Mouse (Mus musculus) limb, embryonic 12.5 days (tissue): ENCODE data around the gene Ankrd35. TPM values are rescaled to one million over a fixed set of nuclear protein-coding genes. Genes with fewer than 3 reads are reported as not detected.
A peak's percentile ranks its signal among the peaks of the same experiment; 100 is the strongest.

ENCODE experiments used
- ATAC-seq: fragments of 200-750 bp; cut with Nextera tagmentation; 2 replicates; pipeline ENCODE4 v1.8.0; 2017; ENCODE audit warnings: low read depth, moderate TSS enrichment; ENCODE audit not compliant: insufficient number of reproducible peaks, insufficient read depth, low FRiP score, low TSS enrichment
- H3K27ac ChIP-seq: fragments of 300-500 bp; sonication (generic); 2 replicates; pipeline ENCODE4 v1.5.1; 2016; ENCODE audit warnings: mild to moderate bottlenecking, moderate library complexity
- H3K27me3 ChIP-seq: fragments of 300-500 bp; sonication (generic); 2 replicates; pipeline ENCODE4 v1.6.1; 2016; ENCODE audit warnings: mild to moderate bottlenecking, moderate library complexity
- H3K36me3 ChIP-seq: fragments of 300-500 bp; sonication (generic); 2 replicates; pipeline ENCODE4 v1.6.1; 2016; ENCODE audit warnings: mild to moderate bottlenecking, moderate library complexity
- H3K4me1 ChIP-seq: fragments of 300-500 bp; sonication (generic); replicated peaks from 2 replicates; pipeline ENCODE4 v1.6.1; 2016
- H3K4me2 ChIP-seq: fragments of 300-500 bp; sonication (generic); 2 replicates; pipeline ENCODE4 v1.6.1; 2016; ENCODE audit warnings: mild to moderate bottlenecking, moderate library complexity
- H3K4me3 ChIP-seq: fragments of 300-500 bp; sonication (generic); replicated peaks from 2 replicates; pipeline ENCODE4 v1.5.1; 2016; ENCODE audit warnings: mild to moderate bottlenecking
- H3K9ac ChIP-seq: fragments of 300-500 bp; sonication (generic); replicated peaks from 2 replicates; pipeline ENCODE4 v1.6.1; 2016; ENCODE audit warnings: mild to moderate bottlenecking, moderate library complexity
- H3K9me3 ChIP-seq: fragments of 300-500 bp; sonication (generic); 2 replicates; pipeline ENCODE4 v1.6.1; 2016; ENCODE audit warnings: mild to moderate bottlenecking, moderate library complexity
- WGBS: fragments of 180-500 bp; shearing (Covaris S2); methylation state at CpG from one replicate; pipeline ENCODE4 v1.1.7; 2016; 5-methylcytosine and 5-hydroxymethylcytosine counted together
- polyA plus RNA-seq: library from polyadenylated mRNA; unstranded; fragments of >200 nt; fragmentation: Nextera tagmentation; extraction: Ambion mirVana; gene quantifications from 2 replicates; pipeline ENCODE4 v1.2.1, GENCODE M21; 2016

Gene Ankrd35
- polyA plus RNA-seq, 1 experiment from 2014 or later, result 0.85 TPM

DNA sequence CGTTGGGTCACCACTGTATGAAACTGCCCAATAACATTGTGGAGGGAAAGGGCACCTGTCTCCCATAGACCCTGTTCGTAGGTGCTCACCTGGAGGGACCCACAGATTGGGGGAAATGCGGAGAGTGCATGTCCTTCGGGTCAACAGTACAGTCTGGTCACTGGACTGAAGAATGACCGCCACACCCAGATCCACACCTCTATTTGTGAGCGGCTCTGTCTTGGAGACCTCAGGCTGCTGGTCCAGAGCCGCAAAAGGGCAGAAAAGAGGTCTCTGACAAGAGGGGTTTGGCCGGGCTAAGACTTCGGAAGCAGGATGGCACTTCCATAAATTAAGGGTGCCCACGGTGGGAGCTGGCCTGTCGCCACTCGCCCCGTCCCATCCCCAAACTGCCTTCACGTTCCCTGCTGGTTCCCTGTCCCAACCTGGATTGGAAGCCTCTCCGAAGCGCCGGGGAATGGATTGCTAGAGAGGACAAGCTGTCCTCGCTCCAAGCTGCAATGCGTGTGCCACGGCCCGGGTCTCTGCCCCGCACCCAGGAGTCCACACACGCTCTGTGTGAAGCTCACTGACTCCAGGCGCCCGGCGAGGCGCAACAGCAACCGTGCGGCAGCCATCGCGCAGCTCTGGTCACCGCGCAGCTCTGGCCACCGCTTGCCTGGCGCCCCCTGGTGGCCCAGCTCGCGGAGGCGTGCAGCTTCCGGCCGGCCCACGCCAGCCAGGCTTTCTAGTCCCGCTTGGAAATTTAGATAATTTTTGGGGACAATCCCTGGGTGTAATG lies 38.2 kb downstream of the Ankrd35 start, which contains the start of gene Nudt17:
Gene Nudt17 (minus strand): TSS at position 660 of the 781 bp plus-strand sequence.
- Histone ChIP-seq H3K9me3 (no peaks in the 10 kb centered on the region), H3K27me3 (peaks cover 13% of the 10 kb centered on the region), H3K4me1 (peaks cover 5% of the 10 kb centered on the region; the same call in 1 of the 2 replicates), H3K4me2 (peak within 1 kb of the TSS; percentile 89), H3K36me3 (peaks cover 65% of the 10 kb centered on the region), H3K27ac (no peak within 1 kb of the TSS), H3K4me3 (peak within 1 kb of the TSS; percentile 50), H3K9ac (peak within 1 kb of the TSS; percentile 72)
- WGBS, result 6% methylated on average over 42 of the region's 42 CpGs
- ATAC-seq, result peak; percentile 83

GRCm38 (mm10) chr3:96708684-96709064 lies 38.7 kb downstream of the Ankrd35 start:
- H3K4me2 ChIP-seq, result peak overlapping the region; percentile 89; the same call in 1 of the 2 replicates
- peaks cover 5% of the 10 kb centered on the region; the same call in 1 of the 2 replicates for H3K4me1 ChIP-seq
- ATAC-seq, result no peak
- H3K4me3 ChIP-seq, result no peak overlapping the region
- WGBS, result 50% methylated on average over 2 of the region's 2 CpGs
- H3K27me3 ChIP-seq, result peaks cover 13% of the 10 kb centered on the region
- no peak overlapping the region for H3K9ac ChIP-seq
- no peak overlapping the region for H3K27ac ChIP-seq
- H3K36me3 ChIP-seq, result peaks cover 65% of the 10 kb centered on the region
- no peaks in the 10 kb centered on the region for H3K9me3 ChIP-seq

DNA sequence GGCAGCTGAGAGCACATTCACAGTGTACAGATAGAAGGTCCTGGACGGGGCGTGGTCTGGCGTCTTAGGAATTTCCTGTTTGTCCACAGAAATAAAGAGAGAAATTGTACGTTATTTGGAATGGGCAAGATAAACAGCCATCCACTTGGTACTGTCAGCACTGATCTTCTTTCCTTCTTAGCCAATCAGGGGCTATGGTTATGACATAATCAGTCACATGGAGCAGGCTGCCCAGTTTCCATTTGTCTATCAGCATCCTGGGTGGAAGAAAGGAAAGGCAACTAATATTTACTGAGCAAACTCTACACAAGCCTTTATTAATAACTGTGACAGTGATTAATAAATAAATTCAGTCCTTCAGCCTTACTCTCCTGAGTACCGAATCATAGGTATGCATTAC lies 44.4 kb downstream of the Ankrd35 start:
- H3K4me3 ChIP-seq, result no peak overlapping the region
- H3K4me2 ChIP-seq, result no peak overlapping the region
- no peak for ATAC-seq
- WGBS, result 87% methylated on average over 5 of the region's 5 CpGs
- H3K4me1 ChIP-seq, result no peaks in the 10 kb centered on the region
- H3K36me3 ChIP-seq, result peaks cover 83% of the 10 kb centered on the region
- H3K9me3 ChIP-seq, result no peaks in the 10 kb centered on the region
- H3K9ac ChIP-seq, result no peak overlapping the region
- no peaks in the 10 kb centered on the region for H3K27me3 ChIP-seq
- no peak overlapping the region for H3K27ac ChIP-seq

GRCm38 (mm10) chr3:96715854-96716253 lies 45.9 kb downstream of the Ankrd35 start:
- WGBS, result 63% methylated on average over 2 of the region's 2 CpGs
- Histone ChIP-seq H3K27me3 (no peaks in the 10 kb centered on the region), H3K4me2 (no peak overlapping the region), H3K36me3 (peaks cover 83% of the 10 kb centered on the region), H3K4me1 (no peaks in the 10 kb centered on the region), H3K4me3 (no peak overlapping the region), H3K9ac (no peak overlapping the region), H3K27ac (no peak overlapping the region), H3K9me3 (no peaks in the 10 kb centered on the region)
- no peak for ATAC-seq

DNA sequence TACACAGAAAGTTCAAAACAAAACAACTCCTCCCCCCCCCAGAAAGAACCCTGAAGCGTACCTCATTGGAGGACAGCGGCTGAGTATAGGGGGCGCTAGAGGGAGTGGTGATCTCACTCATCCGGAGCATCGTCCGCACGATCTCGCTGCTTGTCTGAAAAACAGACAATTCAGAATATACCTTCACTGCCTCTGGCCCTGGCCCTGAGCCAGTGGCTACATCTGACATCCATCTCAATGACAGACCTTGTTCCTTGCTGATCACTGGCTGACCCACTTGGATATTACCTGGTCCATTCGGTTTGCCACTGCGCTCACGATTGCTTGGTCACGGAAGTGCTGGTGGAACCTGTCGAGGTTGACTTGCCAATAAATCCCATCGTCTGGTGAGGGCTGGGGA lies 49.2 kb downstream of the Ankrd35 start:
- no peak overlapping the region for H3K27ac ChIP-seq
- 42% methylated on average over 14 of the region's 14 CpGs for WGBS
- peaks cover 83% of the 10 kb centered on the region for H3K36me3 ChIP-seq
- no peak overlapping the region for H3K9ac ChIP-seq
- ATAC-seq, result no peak
- H3K4me1 ChIP-seq, result no peaks in the 10 kb centered on the region
- H3K4me2 ChIP-seq, result no peak overlapping the region
- H3K4me3 ChIP-seq, result no peak overlapping the region
- H3K27me3 ChIP-seq, result no peaks in the 10 kb centered on the region
- no peaks in the 10 kb centered on the region for H3K9me3 ChIP-seq

DNA sequence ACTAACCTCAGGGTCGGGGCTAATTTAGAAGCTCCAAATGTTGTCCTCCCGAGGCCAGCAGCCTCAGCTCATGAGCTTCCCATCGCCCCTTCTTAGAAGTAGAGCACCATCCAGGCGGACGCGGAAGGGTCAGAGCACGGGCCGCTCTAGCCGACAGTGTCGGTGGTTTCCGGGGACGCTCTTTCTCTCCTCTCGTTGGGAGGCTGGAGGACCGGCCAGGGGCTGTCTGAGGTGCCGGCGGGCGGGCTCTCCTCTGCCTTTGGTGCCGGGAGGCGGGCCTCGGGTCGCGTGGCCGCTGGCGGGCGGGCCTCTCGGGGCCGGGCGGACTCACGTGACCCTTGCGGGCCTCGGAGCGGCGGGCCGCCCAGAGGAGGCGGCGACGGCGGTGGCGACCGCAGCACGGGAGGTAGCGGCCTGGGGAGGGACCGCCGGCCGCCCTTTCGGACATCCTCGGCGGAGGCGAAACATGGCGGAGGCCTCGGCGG lies 57.5 kb downstream of the Ankrd35 start, which contains the start of the genes Polr3c and Rnf115:
Gene Polr3c (minus strand): TSS at position 286 of the 485 bp plus-strand sequence.
Gene Rnf115 (plus strand): TSS at position 322 of the 485 bp plus-strand sequence.
- Histone ChIP-seq H3K4me3 (peak within 1 kb of the TSS; percentile 91), H3K9ac (peak within 1 kb of the TSS; percentile 88), H3K9me3 (no peaks in the 10 kb centered on the region), H3K4me2 (peak within 1 kb of the TSS; percentile 76), H3K4me1 (peaks cover 10% of the 10 kb centered on the region), H3K27ac (peak within 1 kb of the TSS; percentile 82), H3K36me3 (peaks cover 19% of the 10 kb centered on the region), H3K27me3 (no peaks in the 10 kb centered on the region)
- WGBS, result under 1% methylated on average over 52 of the region's 52 CpGs
- peak; percentile 96 for ATAC-seq

DNA sequence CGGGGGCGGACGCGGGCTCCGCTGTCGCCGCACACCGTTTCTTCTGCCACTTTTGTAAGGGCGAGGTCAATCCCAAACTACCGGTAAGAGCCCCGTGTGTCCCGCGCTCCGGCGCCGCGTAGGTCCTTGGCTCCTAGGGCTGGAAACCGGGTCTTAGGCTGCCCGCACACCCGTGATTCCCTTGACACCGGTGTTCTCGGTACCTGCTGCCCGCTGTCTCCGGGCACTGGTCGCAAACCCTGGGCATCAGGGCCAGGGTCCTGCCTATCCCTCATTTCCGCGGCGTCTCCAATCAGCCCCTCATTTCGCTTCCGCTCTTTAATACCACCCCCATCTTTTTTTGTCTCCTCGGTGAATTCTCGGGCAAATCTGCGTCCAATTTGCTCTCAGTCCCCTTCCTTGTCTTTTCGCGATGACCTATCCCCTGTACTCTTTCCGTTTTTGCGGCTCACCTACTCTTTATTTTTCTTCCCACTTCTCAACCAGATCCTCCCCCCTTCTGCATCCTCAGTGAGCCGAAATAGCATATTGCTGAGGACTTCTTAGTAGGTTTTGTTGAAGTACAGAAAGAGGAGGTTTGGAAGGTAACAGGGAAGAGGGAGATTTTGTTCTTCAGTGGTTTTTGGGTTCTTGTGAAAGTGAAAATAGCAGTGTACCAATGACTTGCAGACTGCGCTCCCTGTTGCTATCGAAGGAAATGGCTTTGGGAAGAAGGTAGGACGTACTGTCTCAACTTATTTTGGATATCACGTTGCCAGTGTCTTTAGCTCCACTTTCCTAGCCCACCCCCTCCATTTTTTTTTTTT lies 58.1 kb downstream of the Ankrd35 start:
- peak; percentile 40 for ATAC-seq
- Histone ChIP-seq H3K36me3 (peaks cover 15% of the 10 kb centered on the region), H3K9me3 (no peaks in the 10 kb centered on the region), H3K27ac (peak overlapping the region; percentile 82), H3K4me1 (peaks cover 10% of the 10 kb centered on the region), H3K4me2 (peak overlapping the region; percentile 76), H3K27me3 (no peaks in the 10 kb centered on the region), H3K9ac (peak overlapping the region; percentile 88), H3K4me3 (peak overlapping the region; percentile 91)
- under 1% methylated on average over 42 of the region's 42 CpGs for WGBS

- H3K9me3 ChIP-seq, result no peaks in the 10 kb centered on the region
- no peak for ATAC-seq
- H3K27me3 ChIP-seq, result no peaks in the 10 kb centered on the region
- peaks cover 7% of the 10 kb centered on the region for H3K36me3 ChIP-seq
- peak overlapping the region; percentile 91 for H3K4me3 ChIP-seq
- H3K9ac ChIP-seq, result peak overlapping the region; percentile 88; the same call in 1 of the 2 replicates
- peak overlapping the region; percentile 76 for H3K4me2 ChIP-seq
- peaks cover 10% of the 10 kb centered on the region for H3K4me1 ChIP-seq
- WGBS, result 43% methylated on average over 7 of the region's 7 CpGs
- no peak overlapping the region for H3K27ac ChIP-seq
Observed at GRCm38 (mm10) chr3:96728634-96729402, 58.9 kb downstream of the Ankrd35 start.

- no peak for ATAC-seq
- H3K27me3 ChIP-seq, result no peaks in the 10 kb centered on the region
- H3K4me3 ChIP-seq, result no peak overlapping the region
- 36% methylated on average over 3 of the region's 3 CpGs for WGBS
- no peaks in the 10 kb centered on the region for H3K9me3 ChIP-seq
- H3K4me2 ChIP-seq, result peak overlapping the region; percentile 76; the same call in 1 of the 2 replicates
- peaks cover 10% of the 10 kb centered on the region for H3K4me1 ChIP-seq
- no peak overlapping the region for H3K27ac ChIP-seq
- peaks cover 3% of the 10 kb centered on the region; the same call in 1 of the 2 replicates for H3K36me3 ChIP-seq
- no peak overlapping the region for H3K9ac ChIP-seq
Observed at GRCm38 (mm10) chr3:96729403-96729784, 59.5 kb downstream of the Ankrd35 start.

- peaks cover 3% of the 10 kb centered on the region; the same call in 1 of the 2 replicates for H3K36me3 ChIP-seq
- no peak overlapping the region for H3K27ac ChIP-seq
- H3K4me1 ChIP-seq, result peaks cover 10% of the 10 kb centered on the region
- H3K4me2 ChIP-seq, result no peak overlapping the region
- no peak for ATAC-seq
- no peaks in the 10 kb centered on the region for H3K27me3 ChIP-seq
- no peak overlapping the region for H3K4me3 ChIP-seq
- WGBS, result 84% methylated on average over 5 of the region's 5 CpGs
- no peak overlapping the region for H3K9ac ChIP-seq
- no peaks in the 10 kb centered on the region for H3K9me3 ChIP-seq
Observed at GRCm38 (mm10) chr3:96730785-96731184, 60.9 kb downstream of the Ankrd35 start.
